Mouse (Mus musculus): ENCODE data around the gene Pxk.

DNA sequence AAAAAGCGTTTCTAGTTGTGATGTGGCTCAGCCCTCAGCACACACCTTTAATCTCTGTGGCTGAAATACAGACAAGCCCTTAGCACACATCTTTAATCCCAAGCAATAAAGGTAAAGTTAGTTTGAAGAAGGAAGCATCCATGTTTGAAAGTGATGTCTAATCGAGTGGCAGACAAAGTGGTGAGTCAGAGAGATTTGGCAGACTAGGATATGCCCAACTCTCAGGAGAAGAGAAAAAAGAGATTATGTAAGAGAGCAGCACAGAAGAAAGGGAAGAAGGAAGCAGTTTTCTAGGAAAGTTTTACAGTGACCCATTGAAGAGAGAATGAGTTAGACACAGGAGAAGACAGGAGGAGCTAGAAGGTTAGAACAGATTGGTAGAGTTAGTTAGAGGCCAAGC lies 9.0 kb upstream of the Pxk start:
- TF ChIP-seq CTCF (IDR thresholded peaks at IDR 0.05; ENCODE audit: borderline replicate concordance, insufficient read depth, low read length) (no peak), POLR2A (IDR thresholded peaks at IDR 0.05; ENCODE audit: low read depth, low read length) (no peak)

All from embryonic fibroblast, embryonic 13.5 days (primary cell).